Mouse (Mus musculus): ENCODE data around the gene Gm1123. TPM values are rescaled to one million over a fixed set of nuclear protein-coding genes. Genes with fewer than 3 reads are reported as not detected.

Gene Gm1123
- polyA plus RNA-seq, 1 experiment from 2014 or later: 3.4 TPM

- WGBS: 1% methylated on average over 45 of the region's 45 CpGs
- Histone ChIP-seq H3K27me3 (ENCODE audit: control insufficient read depth, insufficient read depth, low read length) (peaks cover 5% of the 10 kb centered on the region), H3K27ac (ENCODE audit: low read length) (0 out of 2 replicates have a peak within 1 kb of the TSS, but pooled peaks have one; percentile 39), H3K4me2 (ENCODE audit: low read depth, low read length) (peak within 1 kb of the TSS; percentile 87), H3K36me3 (ENCODE audit: control insufficient read depth, insufficient read depth, low read length) (no peaks in the 10 kb centered on the region), H3K9ac (ENCODE audit: low read length) (peak within 1 kb of the TSS; percentile 81), H3K9me3 (replicated peaks; ENCODE audit: control insufficient read depth, low read length) (no peaks in the 10 kb centered on the region), H3K4me1 (ENCODE audit: control insufficient read depth, insufficient read depth, low read length) (no peaks in the 10 kb centered on the region; the same call in 1 of the 2 replicates), H3K4me3 (replicated peaks; ENCODE audit: low read length) (peak within 1 kb of the TSS; percentile 84)
- peak; percentile 99 for ATAC-seq (ENCODE audit: insufficient read depth, low FRiP score)
Measured at GRCm38 (mm10) chr9:98985800-98986475, 49.6 kb downstream of the Gm1123 start, which contains the start of gene Faim. Gene Faim (plus strand): TSS chr9:98986373.

DNA sequence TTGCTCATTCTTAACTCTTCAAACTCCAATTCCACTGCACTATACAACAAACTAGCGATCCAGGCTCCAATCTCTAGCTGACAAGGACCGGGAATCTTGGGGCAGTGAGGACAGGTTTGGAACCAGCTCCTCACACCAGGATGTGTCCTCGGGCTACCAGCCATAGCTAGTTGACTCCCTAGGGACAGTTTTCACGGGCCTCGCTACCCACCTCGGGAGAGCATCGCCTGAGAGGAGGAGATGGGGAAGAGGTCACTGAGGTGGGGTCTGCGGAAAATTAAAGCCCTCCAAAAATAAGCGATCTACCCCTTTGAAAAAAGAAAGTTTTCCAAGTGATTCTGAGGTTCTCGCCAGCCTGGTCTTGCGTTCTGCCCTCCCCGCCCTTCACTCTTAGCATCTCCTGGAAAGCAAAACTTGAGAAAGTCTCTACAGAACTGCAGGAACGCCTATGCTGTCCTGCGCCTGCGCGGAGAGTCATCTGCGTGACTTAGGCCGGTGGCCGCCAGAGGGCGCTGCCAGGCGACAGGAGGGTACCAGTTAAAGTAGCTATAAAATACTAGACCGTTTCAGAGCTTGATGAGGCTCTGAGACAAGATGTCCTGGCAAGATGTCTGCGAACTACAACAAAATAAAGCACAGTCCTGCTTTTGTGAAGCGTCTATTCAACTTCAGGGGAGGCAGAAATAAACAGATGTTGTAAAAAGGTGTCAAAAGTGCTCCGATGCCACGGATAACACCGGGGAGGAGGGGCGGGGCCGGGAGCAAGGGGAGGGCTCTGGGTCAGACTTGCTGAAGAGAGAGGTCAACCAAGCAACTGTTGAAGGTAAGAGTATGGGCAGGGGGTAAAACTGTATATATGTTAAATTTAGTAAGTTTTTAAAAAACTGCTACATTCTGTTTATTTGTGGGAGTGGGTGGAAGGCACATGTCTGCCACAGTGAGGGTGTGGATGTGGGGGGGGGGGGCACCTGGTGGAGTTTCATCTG lies 55.8 kb downstream of the Gm1123 start:
- no peaks in the 10 kb centered on the region for H3K9me3 ChIP-seq (replicated peaks; ENCODE audit: control insufficient read depth, low read length)
- 7% methylated on average over 29 of the region's 29 CpGs for WGBS

DNA sequence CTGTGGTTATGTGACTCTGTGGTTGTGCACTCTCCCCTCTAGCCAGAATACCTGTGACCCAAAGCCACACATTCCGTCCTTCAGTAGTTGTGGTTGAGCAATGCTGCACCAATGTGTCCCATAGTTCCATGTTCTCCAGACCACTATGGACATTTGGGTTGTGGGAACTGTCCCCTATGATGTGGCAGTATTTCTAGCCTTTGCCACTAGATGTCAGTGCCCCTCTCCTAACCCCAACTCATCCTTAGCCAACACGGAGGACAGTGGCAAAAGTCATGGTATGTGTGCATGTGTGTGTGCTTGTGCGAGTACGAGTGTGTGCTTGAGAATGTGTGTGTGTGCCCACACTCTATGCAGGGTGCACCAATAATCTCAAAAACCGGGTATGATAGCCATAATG lies 59.0 kb downstream of the Gm1123 start:
- Histone ChIP-seq H3K4me3 (replicated peaks; ENCODE audit: low read length) (no peak overlapping the region), H3K36me3 (ENCODE audit: control insufficient read depth, insufficient read depth, low read length) (no peaks in the 10 kb centered on the region), H3K27ac (ENCODE audit: low read length) (no peak overlapping the region), H3K4me2 (ENCODE audit: low read depth, low read length) (no peak overlapping the region), H3K9ac (ENCODE audit: low read length) (no peak overlapping the region), H3K4me1 (ENCODE audit: control insufficient read depth, insufficient read depth, low read length) (peaks cover 6% of the 10 kb centered on the region), H3K9me3 (replicated peaks; ENCODE audit: control insufficient read depth, low read length) (no peaks in the 10 kb centered on the region), H3K27me3 (ENCODE audit: control insufficient read depth, insufficient read depth, low read length) (peaks cover 49% of the 10 kb centered on the region)
- ATAC-seq (ENCODE audit: insufficient read depth, low FRiP score): no peak
- WGBS: 38% methylated on average over 5 of the region's 5 CpGs

More for the DNA sequence above, 55.8 kb downstream of the Gm1123 start:
- H3K4me3 ChIP-seq (replicated peaks; ENCODE audit: low read length): peak overlapping the region; percentile 14
- H3K27me3 ChIP-seq (ENCODE audit: control insufficient read depth, insufficient read depth, low read length): peaks cover 26% of the 10 kb centered on the region
- H3K4me1 ChIP-seq (ENCODE audit: control insufficient read depth, insufficient read depth, low read length): no peaks in the 10 kb centered on the region
- H3K4me2 ChIP-seq (ENCODE audit: low read depth, low read length): peak overlapping the region; percentile 44
- no peak overlapping the region for H3K27ac ChIP-seq (ENCODE audit: low read length)
- ATAC-seq (ENCODE audit: insufficient read depth, low FRiP score): peak; percentile 58; the same call in 1 of the 2 replicates
- no peaks in the 10 kb centered on the region for H3K36me3 ChIP-seq (ENCODE audit: control insufficient read depth, insufficient read depth, low read length)
- 0 out of 2 replicates have a peak overlapping the region, but pooled peaks have one; percentile 16 for H3K9ac ChIP-seq (ENCODE audit: low read length)

- H3K36me3 ChIP-seq (ENCODE audit: control insufficient read depth, insufficient read depth, low read length): no peaks in the 10 kb centered on the region
- 87% methylated on average over 1 of the region's 1 CpGs for WGBS
- H3K4me2 ChIP-seq (ENCODE audit: low read depth, low read length): no peak overlapping the region
- H3K27me3 ChIP-seq (ENCODE audit: control insufficient read depth, insufficient read depth, low read length): peaks cover 52% of the 10 kb centered on the region
- peaks cover 6% of the 10 kb centered on the region for H3K4me1 ChIP-seq (ENCODE audit: control insufficient read depth, insufficient read depth, low read length)
- no peak overlapping the region for H3K27ac ChIP-seq (ENCODE audit: low read length)
- no peak overlapping the region for H3K9ac ChIP-seq (ENCODE audit: low read length)
- peaks cover 2% of the 10 kb centered on the region; the same call in 1 of the 2 replicates for H3K9me3 ChIP-seq (replicated peaks; ENCODE audit: control insufficient read depth, low read length)
- no peak for ATAC-seq (ENCODE audit: insufficient read depth, low FRiP score)
- H3K4me3 ChIP-seq (replicated peaks; ENCODE audit: low read length): no peak overlapping the region
Measured at GRCm38 (mm10) chr9:98976081-98976480, 59.4 kb downstream of the Gm1123 start.

DNA sequence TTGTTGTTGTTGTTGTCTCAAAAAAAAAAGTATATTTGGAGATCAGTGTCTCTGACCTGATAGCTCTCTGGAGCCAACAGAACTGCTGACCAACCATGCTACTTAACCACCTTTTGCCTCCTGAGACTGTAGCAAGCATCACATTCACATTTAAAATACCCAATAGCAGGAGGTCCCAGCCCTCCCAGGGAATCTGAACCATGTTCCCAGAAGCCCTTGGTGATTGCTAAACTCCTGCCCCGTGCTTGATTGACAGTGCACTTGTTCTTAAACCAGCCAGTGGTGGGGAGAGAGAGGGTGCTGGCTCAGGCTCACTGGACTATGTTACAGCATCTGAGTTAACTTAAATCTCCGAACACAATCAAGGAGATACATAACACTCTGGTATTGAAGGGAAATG lies 60.6 kb downstream of the Gm1123 start:
- Histone ChIP-seq H3K4me1 (ENCODE audit: control insufficient read depth, insufficient read depth, low read length) (peaks cover 6% of the 10 kb centered on the region), H3K27ac (ENCODE audit: low read length) (no peak overlapping the region), H3K9ac (ENCODE audit: low read length) (no peak overlapping the region), H3K4me3 (replicated peaks; ENCODE audit: low read length) (no peak overlapping the region), H3K9me3 (replicated peaks; ENCODE audit: control insufficient read depth, low read length) (peaks cover 14% of the 10 kb centered on the region), H3K36me3 (ENCODE audit: control insufficient read depth, insufficient read depth, low read length) (no peaks in the 10 kb centered on the region), H3K27me3 (ENCODE audit: control insufficient read depth, insufficient read depth, low read length) (peaks cover 61% of the 10 kb centered on the region), H3K4me2 (ENCODE audit: low read depth, low read length) (no peak overlapping the region)
- no peak for ATAC-seq (ENCODE audit: insufficient read depth, low FRiP score)
- WGBS: 31% methylated on average over 2 of the region's 2 CpGs

DNA sequence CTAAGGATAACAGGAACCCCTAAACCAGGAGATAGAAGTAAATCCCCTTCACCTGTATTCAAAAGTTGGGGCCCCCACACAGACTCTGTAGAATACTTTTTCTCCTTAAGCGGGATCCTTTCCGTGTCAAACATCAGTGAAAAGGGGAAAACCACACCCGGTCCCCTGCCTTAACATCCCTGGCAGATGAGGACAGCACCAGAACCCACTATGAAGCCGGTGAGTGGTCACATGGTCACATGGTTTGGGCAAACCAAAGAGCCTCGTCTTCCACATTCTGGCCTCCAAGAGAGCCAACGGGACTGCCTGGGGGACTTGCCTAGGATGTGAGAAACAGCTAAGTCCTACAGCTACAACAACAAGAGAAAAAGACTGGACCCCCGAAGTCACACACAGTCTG lies 62.0 kb downstream of the Gm1123 start:
- ATAC-seq (ENCODE audit: insufficient read depth, low FRiP score): no peak
- WGBS: 10% methylated on average over 7 of the region's 7 CpGs
- Histone ChIP-seq H3K9me3 (replicated peaks; ENCODE audit: control insufficient read depth, low read length) (peaks cover 14% of the 10 kb centered on the region), H3K36me3 (ENCODE audit: control insufficient read depth, insufficient read depth, low read length) (no peaks in the 10 kb centered on the region), H3K4me1 (ENCODE audit: control insufficient read depth, insufficient read depth, low read length) (peaks cover 6% of the 10 kb centered on the region), H3K4me3 (replicated peaks; ENCODE audit: low read length) (peak overlapping the region; percentile 41), H3K27ac (ENCODE audit: low read length) (no peak overlapping the region), H3K4me2 (ENCODE audit: low read depth, low read length) (peak overlapping the region; percentile 55), H3K9ac (ENCODE audit: low read length) (no peak overlapping the region), H3K27me3 (ENCODE audit: control insufficient read depth, insufficient read depth, low read length) (peaks cover 62% of the 10 kb centered on the region)

DNA sequence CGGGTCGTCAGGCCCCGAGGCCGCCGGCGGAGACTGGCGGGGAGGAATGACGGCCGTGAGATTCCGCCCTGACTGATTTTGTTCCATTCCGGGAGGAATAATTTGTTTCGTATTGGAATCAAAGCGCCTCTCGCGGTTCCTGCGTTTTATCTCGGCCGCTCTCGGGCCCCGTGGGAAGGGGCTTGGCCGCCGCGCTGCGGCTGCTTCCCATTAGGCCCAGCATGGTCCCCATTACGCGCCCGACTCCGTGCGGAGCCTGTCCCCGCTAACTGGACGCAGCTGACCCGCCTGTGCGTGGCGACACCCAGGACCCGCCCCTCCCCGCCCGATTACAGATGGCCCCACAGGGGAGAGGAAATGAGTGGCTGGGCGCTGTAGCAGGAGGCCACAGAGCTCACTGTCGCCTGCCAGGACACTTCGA lies 62.4 kb downstream of the Gm1123 start:
- H3K36me3 ChIP-seq (ENCODE audit: control insufficient read depth, insufficient read depth, low read length): no peaks in the 10 kb centered on the region
- no peak for ATAC-seq (ENCODE audit: insufficient read depth, low FRiP score)
- H3K27ac ChIP-seq (ENCODE audit: low read length): no peak overlapping the region
- H3K9me3 ChIP-seq (replicated peaks; ENCODE audit: control insufficient read depth, low read length): peaks cover 14% of the 10 kb centered on the region
- peaks cover 6% of the 10 kb centered on the region for H3K4me1 ChIP-seq (ENCODE audit: control insufficient read depth, insufficient read depth, low read length)
- H3K4me3 ChIP-seq (replicated peaks; ENCODE audit: low read length): peak overlapping the region; percentile 41
- peak overlapping the region; percentile 55 for H3K4me2 ChIP-seq (ENCODE audit: low read depth, low read length)
- H3K9ac ChIP-seq (ENCODE audit: low read length): no peak overlapping the region
- under 1% methylated on average over 40 of the region's 40 CpGs for WGBS
- peaks cover 62% of the 10 kb centered on the region for H3K27me3 ChIP-seq (ENCODE audit: control insufficient read depth, insufficient read depth, low read length)

GRCm38 (mm10) chr9:98965084-98965483 lies 70.4 kb downstream of the Gm1123 start:
- H3K4me3 ChIP-seq (replicated peaks; ENCODE audit: low read length): no peak overlapping the region
- H3K9ac ChIP-seq (ENCODE audit: low read length): no peak overlapping the region
- H3K27me3 ChIP-seq (ENCODE audit: control insufficient read depth, insufficient read depth, low read length): peaks cover 64% of the 10 kb centered on the region
- no peaks in the 10 kb centered on the region for H3K4me1 ChIP-seq (ENCODE audit: control insufficient read depth, insufficient read depth, low read length)
- H3K4me2 ChIP-seq (ENCODE audit: low read depth, low read length): no peak overlapping the region
- H3K36me3 ChIP-seq (ENCODE audit: control insufficient read depth, insufficient read depth, low read length): no peaks in the 10 kb centered on the region
- WGBS: 2% methylated on average over 18 of the region's 18 CpGs
- no peak for ATAC-seq (ENCODE audit: insufficient read depth, low FRiP score)
- H3K27ac ChIP-seq (ENCODE audit: low read length): no peak overlapping the region
- 0 out of 2 replicates have a peak, but pooled peaks cover 2% of the 10 kb centered on the region for H3K9me3 ChIP-seq (replicated peaks; ENCODE audit: control insufficient read depth, low read length)

- WGBS: 8% methylated on average over 18 of the region's 18 CpGs
- ATAC-seq (ENCODE audit: insufficient read depth, low FRiP score): no peak
- no peak overlapping the region for H3K4me2 ChIP-seq (ENCODE audit: low read depth, low read length)
- H3K27ac ChIP-seq (ENCODE audit: low read length): no peak overlapping the region
- no peak overlapping the region for H3K4me3 ChIP-seq (replicated peaks; ENCODE audit: low read length)
- H3K4me1 ChIP-seq (ENCODE audit: control insufficient read depth, insufficient read depth, low read length): no peaks in the 10 kb centered on the region
- H3K36me3 ChIP-seq (ENCODE audit: control insufficient read depth, insufficient read depth, low read length): no peaks in the 10 kb centered on the region
- no peak overlapping the region for H3K9ac ChIP-seq (ENCODE audit: low read length)
- H3K27me3 ChIP-seq (ENCODE audit: control insufficient read depth, insufficient read depth, low read length): peaks cover 76% of the 10 kb centered on the region
- no peaks in the 10 kb centered on the region for H3K9me3 ChIP-seq (replicated peaks; ENCODE audit: control insufficient read depth, low read length)
Measured at GRCm38 (mm10) chr9:98963661-98964060, 71.9 kb downstream of the Gm1123 start.
